Mouse (Mus musculus) stomach, postnatal 0 days (tissue): Measurements from ENCODE around the gene C1qa. TPM values are rescaled to one million over a fixed set of nuclear protein-coding genes. Genes with fewer than 3 reads are reported as not detected.

Experiments
- ATAC-seq: fragments of 200-750 bp; cut with Nextera tagmentation; 2 replicates; pipeline ENCODE4 v1.8.0; 2017; ENCODE audit not compliant: low FRiP score, low TSS enrichment
- DNase-seq: peaks from one replicate; pipeline ENCODE4 v3.0.0-alpha.2; 2016; ENCODE audit warnings: low spot score
- H3K27ac ChIP-seq: fragments of 300-500 bp; sonication (generic); replicated peaks from 2 replicates; pipeline ENCODE4 v1.5.1; 2014; ENCODE audit warnings: mild to moderate bottlenecking, control low read depth
- H3K27me3 ChIP-seq: fragments of 300-500 bp; sonication (generic); 2 replicates; pipeline ENCODE4 v1.6.1; 2014; ENCODE audit warnings: low read length; ENCODE audit not compliant: control insufficient read depth, insufficient read depth
- H3K36me3 ChIP-seq: fragments of 300-500 bp; sonication (generic); 2 replicates; pipeline ENCODE4 v1.6.1; 2014; ENCODE audit warnings: low read length, mixed read lengths; ENCODE audit not compliant: control insufficient read depth, insufficient read depth
- H3K4me1 ChIP-seq: fragments of 300-500 bp; sonication (generic); replicated peaks from 2 replicates; pipeline ENCODE4 v1.6.1; 2014; ENCODE audit warnings: antibody characterized with exemption; ENCODE audit not compliant: control insufficient read depth, insufficient read depth
- H3K4me2 ChIP-seq: fragments of 300-500 bp; sonication (generic); replicated peaks from 2 replicates; pipeline ENCODE4 v1.6.1; 2014; ENCODE audit warnings: low read depth, mild to moderate bottlenecking, control low read depth, moderate library complexity
- H3K4me3 ChIP-seq: fragments of 300-500 bp; sonication (generic); 2 replicates; pipeline ENCODE4 v1.5.1; 2014; ENCODE audit warnings: low read depth, low read length, control low read depth
- H3K9ac ChIP-seq: fragments of 300-500 bp; sonication (generic); 2 replicates; pipeline ENCODE4 v1.6.1; 2014; ENCODE audit warnings: mild to moderate bottlenecking, low read length, control low read depth, mixed read lengths
- H3K9me3 ChIP-seq: fragments of 300-500 bp; sonication (generic); 2 replicates; pipeline ENCODE4 v1.6.1; 2016; ENCODE audit warnings: low read length; ENCODE audit not compliant: control insufficient read depth
- CTCF ChIP-seq: IDR thresholded peaks from 2 replicates; pipeline ENCODE4 v1.5.1; 2016; ENCODE audit warnings: antibody characterized with exemption, low read depth, mild to moderate bottlenecking, moderate library complexity
- EP300 ChIP-seq: optimal IDR thresholded peaks from 2 replicates; pipeline ENCODE3; 2016; ENCODE audit warnings: antibody characterized with exemption
- WGBS: fragments of 180-500 bp; shearing (Covaris S2); extraction: QIAGEN DNeasy Blood & Tissue Kit; methylation state at CpG from one replicate; pipeline ENCODE4 v1.1.7; 2014; 5-methylcytosine and 5-hydroxymethylcytosine counted together
- polyA plus RNA-seq: library from polyadenylated mRNA; unstranded; fragments of >200 nt; fragmentation: Nextera tagmentation; extraction: Ambion mirVana; gene quantifications from 2 replicates; pipeline ENCODE4 v1.2.1, GENCODE M21; 2015

Gene C1qa
- polyA plus RNA-seq, 1 experiment from 2014 or later, result 49.7 TPM

GRCm38 (mm10) chr4:136911211-136911646, 12.6 kb upstream of the C1qa start:
- TF ChIP-seq CTCF, result no peak
- TF ChIP-seq EP300, result no peak
- Histone ChIP-seq H3K36me3 (no peaks in the 10 kb centered on the region), H3K4me3 (no peak overlapping the region), H3K9me3 (no peaks in the 10 kb centered on the region), H3K27ac (no peak overlapping the region), H3K4me2 (no peak overlapping the region), H3K4me1 (no peaks in the 10 kb centered on the region), H3K27me3 (no peaks in the 10 kb centered on the region), H3K9ac (no peak overlapping the region)
- no peak for DNase-seq
- 16% methylated on average over 17 of the region's 17 CpGs for WGBS
- no peak for ATAC-seq

DNA sequence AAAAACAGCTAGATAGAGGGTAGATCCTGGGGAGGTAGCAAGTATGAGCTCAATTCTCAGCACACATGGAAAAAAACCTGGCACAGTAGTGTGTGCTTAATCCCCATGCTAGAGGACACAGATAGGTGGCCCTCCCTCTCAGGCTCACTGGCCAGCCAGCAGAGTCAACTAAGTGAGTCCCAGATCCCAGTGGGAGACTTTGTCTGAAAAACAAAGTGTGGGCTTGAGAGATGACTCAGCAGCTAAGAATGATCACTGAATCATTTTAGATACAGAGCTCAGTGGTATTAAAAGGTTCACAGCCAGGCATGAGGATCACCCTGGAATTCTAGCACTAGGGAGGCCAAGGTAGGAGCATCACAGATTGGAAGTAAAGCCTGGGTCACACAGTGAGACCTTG, 9.2 kb upstream of the C1qa start:
- Histone ChIP-seq H3K27me3 (no peaks in the 10 kb centered on the region), H3K27ac (no peak overlapping the region), H3K9me3 (no peaks in the 10 kb centered on the region), H3K4me1 (no peaks in the 10 kb centered on the region), H3K4me2 (no peak overlapping the region), H3K9ac (no peak overlapping the region), H3K36me3 (no peaks in the 10 kb centered on the region), H3K4me3 (no peak overlapping the region)
- ATAC-seq (no peak), DNase-seq (no peak)
- no peak for TF ChIP-seq CTCF

- DNase-seq (peak; percentile 65), ATAC-seq (peak; percentile 16; the same call in 1 of the 2 replicates)
- no peak overlapping the region for H3K4me3 ChIP-seq
- no peaks in the 10 kb centered on the region for H3K9me3 ChIP-seq
- TF ChIP-seq CTCF (peak; percentile 90), EP300 (no peak)
- no peak overlapping the region for H3K4me2 ChIP-seq
- H3K27me3 ChIP-seq, result no peaks in the 10 kb centered on the region
- H3K27ac ChIP-seq, result no peak overlapping the region
- H3K9ac ChIP-seq, result no peak overlapping the region
- H3K4me1 ChIP-seq, result no peaks in the 10 kb centered on the region
- 9% methylated on average over 7 of the region's 7 CpGs for WGBS
- no peaks in the 10 kb centered on the region for H3K36me3 ChIP-seq
Observed at GRCm38 (mm10) chr4:136907033-136907432, 8.4 kb upstream of the C1qa start.

DNA sequence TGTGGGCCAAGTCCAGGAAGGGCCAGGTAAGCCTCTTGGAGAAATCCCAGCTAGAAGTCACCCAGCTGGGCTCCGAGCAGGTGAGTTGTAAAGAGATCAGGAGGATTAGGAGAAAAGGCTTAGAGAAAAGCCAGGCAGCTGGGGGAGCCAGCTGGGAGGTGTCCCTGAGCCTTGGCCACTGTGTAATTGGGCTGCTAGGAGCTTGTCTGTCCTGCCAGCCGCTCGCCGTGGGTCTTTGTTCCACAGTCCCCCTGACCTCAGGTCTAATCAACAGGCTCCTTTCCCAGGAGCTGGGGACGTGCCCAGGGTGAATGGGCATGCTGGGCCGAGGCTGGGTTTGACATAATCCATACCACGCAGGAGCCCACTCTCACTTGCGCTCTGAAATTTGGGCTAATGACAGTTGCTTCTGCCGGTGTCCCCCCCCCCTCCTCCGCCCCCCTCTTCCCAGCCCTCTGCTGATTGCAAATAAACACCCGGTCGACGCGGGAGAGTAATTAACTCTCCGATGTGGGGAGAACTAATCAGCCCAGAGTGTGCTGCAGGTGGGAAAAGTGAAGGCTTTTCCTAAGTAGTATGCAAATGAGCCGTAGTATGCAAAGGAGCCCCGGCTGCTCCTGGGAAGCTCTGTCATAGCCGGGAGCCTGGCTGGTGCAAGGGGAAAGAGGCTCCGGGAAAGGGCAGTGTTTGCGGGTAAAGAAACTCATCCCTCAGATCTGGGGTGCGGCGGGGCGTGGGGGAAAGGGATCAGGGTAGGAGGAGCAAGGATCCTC, 6.3 kb upstream of the C1qa start:
- no peak for TF ChIP-seq EP300
- TF ChIP-seq CTCF, result no peak
- no peaks in the 10 kb centered on the region for H3K27me3 ChIP-seq
- no peak overlapping the region for H3K27ac ChIP-seq
- H3K9ac ChIP-seq, result no peak overlapping the region
- H3K36me3 ChIP-seq, result no peaks in the 10 kb centered on the region
- ATAC-seq (no peak), DNase-seq (no peak)
- no peaks in the 10 kb centered on the region for H3K4me1 ChIP-seq
- H3K4me3 ChIP-seq, result no peak overlapping the region
- 2% methylated on average over 23 of the region's 23 CpGs for WGBS
- H3K4me2 ChIP-seq, result no peak overlapping the region
- no peaks in the 10 kb centered on the region for H3K9me3 ChIP-seq

- ATAC-seq, result no peak
- Histone ChIP-seq H3K4me3 (no peak overlapping the region), H3K36me3 (no peaks in the 10 kb centered on the region), H3K4me1 (no peaks in the 10 kb centered on the region), H3K9me3 (no peaks in the 10 kb centered on the region), H3K9ac (no peak overlapping the region), H3K4me2 (no peak overlapping the region), H3K27ac (no peak overlapping the region), H3K27me3 (no peaks in the 10 kb centered on the region)
- no peak for DNase-seq
- TF ChIP-seq EP300, result no peak
- TF ChIP-seq CTCF, result peak; percentile 50
- WGBS, result 60% methylated on average over 7 of the region's 7 CpGs
Observed at GRCm38 (mm10) chr4:136899154-136899553, 551 bp upstream of the C1qa start.

GRCm38 (mm10) chr4:136898084-136898598, 462 bp downstream of the C1qa start:
- H3K27ac ChIP-seq, result no peak overlapping the region
- ATAC-seq (peak; percentile 47; the same call in 1 of the 2 replicates), DNase-seq (no peak)
- no peaks in the 10 kb centered on the region for H3K27me3 ChIP-seq
- H3K9ac ChIP-seq, result no peak overlapping the region
- no peaks in the 10 kb centered on the region for H3K36me3 ChIP-seq
- no peaks in the 10 kb centered on the region for H3K4me1 ChIP-seq
- 13% methylated on average over 9 of the region's 9 CpGs for WGBS
- TF ChIP-seq EP300 (no peak), CTCF (no peak)
- H3K9me3 ChIP-seq, result no peaks in the 10 kb centered on the region
- H3K4me3 ChIP-seq, result peak overlapping the region; percentile 8; the same call in 1 of the 2 replicates
- H3K4me2 ChIP-seq, result no peak overlapping the region
